Mouse (Mus musculus) granulocyte monocyte progenitor cell, adult 5-6 weeks (primary cell): ENCODE data around the gene Wfikkn2. TPM values are rescaled to one million over a fixed set of nuclear protein-coding genes. Genes with fewer than 3 reads are reported as not detected.

Experiments used
- ATAC-seq: replicated peaks from 2 replicates; pipeline ENCODE4 v1.8.0; 2016; ENCODE audit warnings: mild to moderate bottlenecking, moderate TSS enrichment, inconsistent platforms; ENCODE audit not compliant: poor library complexity, severe bottlenecking
- total RNA-seq, 2 experiments: library from RNA; stranded (forward) in 1 of 2; stranded (reverse) in 1 of 2; fragments of 200-712, 200-1000 nt in 1 of 2; fragments of >200 nt in 1 of 2; fragmentation: Nextera tagmentation in 1 of 2; gene quantifications; 2 replicates each; pipeline ENCODE4 v1.2.3; 2014 to 2017

Gene Wfikkn2
- total RNA-seq, 2 experiments from 2014 or later, result not detected

DNA sequence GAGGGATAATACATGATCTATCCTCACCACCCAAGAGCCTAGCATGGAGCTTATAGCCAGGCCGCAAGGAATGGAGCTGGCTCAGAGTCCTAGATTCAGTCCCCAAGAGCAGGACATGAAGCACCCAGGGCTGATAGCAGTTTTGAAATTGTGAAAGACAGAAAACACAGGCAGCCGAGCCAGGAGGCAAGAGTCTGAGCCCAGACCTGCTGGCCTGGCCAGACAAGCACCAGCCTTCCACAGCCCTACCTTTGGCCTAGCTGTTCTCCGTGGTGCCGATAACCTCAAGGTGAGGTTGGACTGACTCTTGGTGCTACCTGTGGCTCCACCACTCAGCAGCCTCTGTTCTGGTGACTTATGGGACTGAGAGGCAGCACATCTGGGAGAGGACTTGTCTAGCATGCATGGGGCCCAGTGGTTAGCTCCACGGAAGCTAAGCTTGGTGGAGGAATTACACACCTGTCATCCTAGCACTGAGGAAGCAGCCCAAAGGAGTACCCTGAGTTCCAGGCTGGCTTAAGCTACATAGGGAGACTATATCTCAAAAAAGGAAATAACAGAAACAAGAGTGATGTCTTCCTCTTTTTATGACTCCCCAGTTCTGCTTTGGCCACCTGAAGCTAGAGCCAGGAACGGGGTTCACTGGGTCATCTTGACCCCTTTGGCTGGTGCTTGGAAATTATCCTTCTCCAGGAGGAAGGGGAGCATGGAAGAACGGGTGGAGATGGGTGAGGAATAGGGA lies 47.2 kb downstream of the Wfikkn2 start:
- peak; percentile 88 for ATAC-seq

- no peak for ATAC-seq
These were observed 49.5 kb downstream of the Wfikkn2 start for GRCm38 (mm10) chr11:94196311-94196710.

- ATAC-seq, result no peak
These were observed 52.7 kb downstream of the Wfikkn2 start for GRCm38 (mm10) chr11:94193109-94193508.

GRCm38 (mm10) chr11:94190665-94191064 lies 55.1 kb downstream of the Wfikkn2 start:
- ATAC-seq, result no peak

DNA sequence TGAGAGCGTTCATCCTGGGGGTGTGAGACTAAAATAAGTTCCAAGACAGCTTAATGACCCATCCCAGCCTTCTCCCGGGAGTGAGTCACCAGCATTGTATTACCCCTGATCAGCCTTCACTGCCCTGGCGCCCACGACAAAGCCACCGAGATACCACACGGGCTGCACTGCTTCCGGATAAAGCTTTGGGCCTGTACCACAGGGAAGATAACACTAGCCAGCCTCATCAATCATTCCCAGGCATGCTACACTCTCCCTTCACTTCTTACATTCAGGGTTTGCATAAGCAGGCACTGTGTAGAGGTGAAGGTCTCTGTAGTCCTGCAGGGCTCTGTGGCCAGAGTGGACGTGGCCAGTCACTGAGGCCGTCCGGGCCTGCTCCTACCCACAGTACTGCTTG lies 56.2 kb downstream of the Wfikkn2 start:
- 0 out of 2 replicates have a peak, but pooled peaks have one; percentile 9 for ATAC-seq

Other genes with a start within 250 kb of the Wfikkn2 start
- 25.3 and 42.8 TPM in 2 replicates for gene Spag9, start 249.9 kb downstream of the Wfikkn2 start, total RNA-seq (2014; fragmentation: Nextera tagmentation)
- 51.1 and 59.8 TPM in 2 replicates for gene Spag9, start 249.9 kb downstream of the Wfikkn2 start, total RNA-seq (2017)
- 2.9 and 4.5 TPM in 2 replicates for gene Tob1, start 34.6 kb downstream of the Wfikkn2 start, total RNA-seq (2014; fragmentation: Nextera tagmentation)
- 1.1 and 4.9 TPM in 2 replicates for gene Tob1, start 34.6 kb downstream of the Wfikkn2 start, total RNA-seq (2017)
- not detected in 2 replicates for gene Gm21885, start 35.9 kb upstream of the Wfikkn2 start, total RNA-seq (2014; fragmentation: Nextera tagmentation)
- gene Gm21885, start 35.9 kb upstream of the Wfikkn2 start, total RNA-seq (2017), result not detected in 2 replicates
- 172 and 209 TPM in 2 replicates for gene Luc7l3, start 76.0 kb upstream of the Wfikkn2 start, total RNA-seq (2014; fragmentation: Nextera tagmentation)
- 335 and 378 TPM in 2 replicates for gene Luc7l3, start 76.0 kb upstream of the Wfikkn2 start, total RNA-seq (2017)
- 38.6 and 39.7 TPM in 2 replicates for gene Ankrd40, start 82.0 kb upstream of the Wfikkn2 start, total RNA-seq (2014; fragmentation: Nextera tagmentation)
- gene Ankrd40, start 82.0 kb upstream of the Wfikkn2 start, total RNA-seq (2017), result 46.9 and 67.0 TPM in 2 replicates
- gene Abcc3, start 147.0 kb upstream of the Wfikkn2 start, total RNA-seq (2014; fragmentation: Nextera tagmentation), result 0.34 and 2.0 TPM in 2 replicates
- 0.05 and 0.30 TPM in 2 replicates for gene Abcc3, start 147.0 kb upstream of the Wfikkn2 start, total RNA-seq (2017)
- not detected in 2 replicates for gene Cacna1g, start 228.2 kb upstream of the Wfikkn2 start, total RNA-seq (2014; fragmentation: Nextera tagmentation)
- not detected in 2 replicates for gene Cacna1g, start 228.2 kb upstream of the Wfikkn2 start, total RNA-seq (2017)
- gene Spata20, start 240.2 kb upstream of the Wfikkn2 start, total RNA-seq (2014; fragmentation: Nextera tagmentation), result not detected in 2 replicates
- gene Spata20, start 240.2 kb upstream of the Wfikkn2 start, total RNA-seq (2017), result not detected in 2 replicates